Mouse (Mus musculus) forebrain, embryonic 16.5 days (tissue): ENCODE measurements at regions not wholly inside any gene's neighbourhood (a gene's known extent, or its start where the extent isn't known, plus 50 kb on each side); places are given as distances from the start of the nearest gene placed in this dataset.

Experiments
- ATAC-seq: fragments of 200-750 bp; cut with Nextera tagmentation; 2 replicates; pipeline ENCODE4 v1.8.0; 2017; ENCODE audit warnings: mild to moderate bottlenecking, moderate library complexity
- H3K27ac ChIP-seq: fragments of 300-500 bp; sonication (generic); 2 replicates; pipeline ENCODE4 v1.5.1; 2014; ENCODE audit warnings: low read length, control low read depth
- H3K27me3 ChIP-seq: fragments of 300-500 bp; sonication (generic); replicated peaks from 2 replicates; pipeline ENCODE4 v1.6.1; 2014; ENCODE audit warnings: low read length; ENCODE audit not compliant: control insufficient read depth, insufficient read depth
- H3K36me3 ChIP-seq: fragments of 300-500 bp; sonication (generic); 2 replicates; pipeline ENCODE4 v1.6.1; 2014; ENCODE audit not compliant: control insufficient read depth, insufficient read depth
- H3K4me1 ChIP-seq: fragments of 300-500 bp; sonication (generic); replicated peaks from 2 replicates; pipeline ENCODE4 v1.6.1; 2014; ENCODE audit warnings: low read length; ENCODE audit not compliant: control insufficient read depth, insufficient read depth
- H3K4me2 ChIP-seq: fragments of 300-500 bp; sonication (generic); 2 replicates; pipeline ENCODE4 v1.6.1; 2014; ENCODE audit warnings: mild to moderate bottlenecking, low read length, control low read depth
- H3K4me3 ChIP-seq: fragments of 300-500 bp; sonication (generic); replicated peaks from 2 replicates; pipeline ENCODE4 v1.5.1; 2014; ENCODE audit warnings: mild to moderate bottlenecking, low read length, control low read depth
- H3K9ac ChIP-seq: fragments of 300-500 bp; sonication (generic); replicated peaks from 2 replicates; pipeline ENCODE4 v1.6.1; 2014; ENCODE audit warnings: low read depth, low read length, control low read depth
- H3K9me3 ChIP-seq: fragments of 300-500 bp; sonication (generic); 2 replicates; pipeline ENCODE4 v1.6.1; 2016; ENCODE audit warnings: low read length; ENCODE audit not compliant: control insufficient read depth
- WGBS: fragments of 180-500 bp; shearing (Covaris S2); extraction: QIAGEN DNeasy Blood & Tissue Kit; methylation state at CpG from one replicate; pipeline ENCODE4 v1.1.7; 2014; 5-methylcytosine and 5-hydroxymethylcytosine counted together

- H3K27me3 ChIP-seq = no peaks in the 10 kb centered on the region
- no peak overlapping the region for H3K9ac ChIP-seq
- peak; percentile 91 for ATAC-seq
- peaks cover 16% of the 10 kb centered on the region for H3K9me3 ChIP-seq
- H3K4me3 ChIP-seq = no peak overlapping the region
- H3K4me2 ChIP-seq = peak overlapping the region; percentile 30
- peaks cover 15% of the 10 kb centered on the region for H3K4me1 ChIP-seq
- WGBS = 7% methylated on average over 12 of the region's 12 CpGs
- no peaks in the 10 kb centered on the region for H3K36me3 ChIP-seq
- peak overlapping the region; percentile 89 for H3K27ac ChIP-seq
Observed at GRCm38 (mm10) chr12:105898580-105899293, 111.3 kb upstream of the Vrk1 start.

DNA sequence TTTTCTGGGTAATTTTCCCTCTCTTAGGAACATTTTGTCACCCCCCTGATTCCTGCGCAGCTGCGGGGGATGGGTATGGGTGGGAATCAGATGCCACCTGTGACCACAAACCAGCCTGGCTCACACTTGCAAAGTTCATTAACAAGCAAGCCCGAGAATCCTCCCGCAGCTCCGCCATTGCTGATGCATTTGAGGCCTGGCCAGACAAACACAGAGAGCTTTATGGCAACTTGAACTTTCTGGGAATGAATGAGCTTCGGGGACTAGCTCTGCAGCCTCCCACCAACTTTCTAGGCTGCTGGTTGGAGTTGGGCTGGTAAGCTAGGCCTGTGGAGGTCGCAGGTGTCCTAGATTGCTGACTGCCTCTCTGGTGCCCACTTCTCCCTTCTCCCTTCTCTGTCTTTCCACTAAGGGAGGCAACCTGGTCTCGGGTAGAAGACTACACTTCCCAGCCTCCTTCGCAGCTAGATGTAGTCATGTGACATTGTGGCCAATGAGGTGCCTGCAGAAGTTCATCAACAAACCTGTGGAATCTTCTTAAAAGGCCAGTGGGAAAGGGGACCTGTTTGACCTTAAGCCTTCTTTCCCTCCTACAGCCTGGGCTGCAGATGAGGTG is 110.6 kb upstream of the Vrk1 start:
- Histone ChIP-seq H3K27ac (peak overlapping the region; percentile 89), H3K4me3 (no peak overlapping the region), H3K4me1 (peaks cover 19% of the 10 kb centered on the region), H3K9me3 (peaks cover 16% of the 10 kb centered on the region), H3K4me2 (peak overlapping the region; percentile 30), H3K36me3 (no peaks in the 10 kb centered on the region), H3K9ac (no peak overlapping the region), H3K27me3 (no peaks in the 10 kb centered on the region)
- WGBS = 15% methylated on average over 9 of the region's 9 CpGs
- peak; percentile 72 for ATAC-seq

- Histone ChIP-seq H3K4me3 (no peak overlapping the region), H3K9ac (no peak overlapping the region), H3K36me3 (no peaks in the 10 kb centered on the region), H3K27me3 (no peaks in the 10 kb centered on the region), H3K4me2 (no peak overlapping the region), H3K9me3 (peaks cover 8% of the 10 kb centered on the region), H3K27ac (peak overlapping the region; percentile 89), H3K4me1 (peaks cover 30% of the 10 kb centered on the region)
- no peak for ATAC-seq
- WGBS = 94% methylated on average over 6 of the region's 6 CpGs
Observed at GRCm38 (mm10) chr12:105900479-105900878, 109.5 kb upstream of the Vrk1 start.

DNA sequence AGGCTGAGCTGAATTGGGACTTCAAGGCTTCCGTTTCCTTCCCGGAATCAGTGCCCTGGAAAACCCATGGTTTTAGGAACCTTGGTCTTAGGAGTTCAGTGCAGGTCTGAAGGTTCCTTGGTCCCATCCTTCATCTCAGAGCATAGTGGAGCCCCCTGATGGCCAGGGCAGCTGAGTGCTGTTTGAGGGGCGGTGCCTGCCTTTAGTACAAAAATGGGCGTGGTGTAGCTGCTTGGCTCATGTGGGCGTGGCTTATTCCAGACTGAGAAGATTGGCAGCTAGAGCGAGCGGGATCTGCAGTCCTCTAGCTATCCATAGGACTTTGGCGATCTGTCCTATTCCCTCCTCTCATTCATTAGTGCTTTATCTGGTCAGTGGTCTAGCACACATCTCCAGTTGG is 107.0 kb upstream of the Vrk1 start:
- WGBS = 62% methylated on average over 8 of the region's 8 CpGs
- ATAC-seq = no peak
- Histone ChIP-seq H3K4me3 (no peak overlapping the region), H3K9me3 (no peaks in the 10 kb centered on the region), H3K27me3 (no peaks in the 10 kb centered on the region), H3K27ac (no peak overlapping the region), H3K4me2 (no peak overlapping the region), H3K36me3 (no peaks in the 10 kb centered on the region), H3K4me1 (peaks cover 36% of the 10 kb centered on the region), H3K9ac (no peak overlapping the region)

DNA sequence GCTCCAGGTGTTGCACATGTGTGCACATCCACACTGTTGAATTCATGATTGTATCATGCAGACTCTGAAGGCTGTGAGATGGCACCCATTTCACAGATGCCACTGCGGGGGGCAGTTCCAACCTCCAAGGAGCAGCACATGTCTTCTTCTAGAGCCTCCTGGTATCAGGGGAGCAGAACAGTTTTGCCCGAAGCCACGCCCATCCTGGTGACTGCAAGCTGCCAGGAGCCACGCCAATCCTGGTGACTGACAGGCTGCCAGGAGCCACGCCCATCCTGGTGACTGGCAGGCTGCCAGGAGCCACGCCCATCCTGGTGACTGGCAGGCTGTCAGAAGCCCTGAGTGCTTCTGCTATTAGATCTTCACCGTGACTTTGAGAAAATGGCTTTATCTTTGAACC is 103.4 kb upstream of the Vrk1 start:
- Histone ChIP-seq H3K9me3 (no peaks in the 10 kb centered on the region), H3K9ac (no peak overlapping the region), H3K4me1 (peaks cover 21% of the 10 kb centered on the region), H3K4me3 (no peak overlapping the region), H3K4me2 (no peak overlapping the region), H3K27me3 (no peaks in the 10 kb centered on the region), H3K27ac (no peak overlapping the region), H3K36me3 (no peaks in the 10 kb centered on the region)
- peak; percentile 41 for ATAC-seq
- 21% methylated on average over 7 of the region's 7 CpGs for WGBS

GRCm38 (mm10) chr12:105907851-105908620 is 102.0 kb upstream of the Vrk1 start:
- Histone ChIP-seq H3K9me3 (no peaks in the 10 kb centered on the region), H3K27me3 (no peaks in the 10 kb centered on the region), H3K4me1 (peaks cover 21% of the 10 kb centered on the region), H3K4me2 (no peak overlapping the region), H3K27ac (no peak overlapping the region), H3K4me3 (no peak overlapping the region), H3K36me3 (no peaks in the 10 kb centered on the region), H3K9ac (no peak overlapping the region)
- ATAC-seq = no peak
- WGBS = 66% methylated on average over 13 of the region's 13 CpGs

DNA sequence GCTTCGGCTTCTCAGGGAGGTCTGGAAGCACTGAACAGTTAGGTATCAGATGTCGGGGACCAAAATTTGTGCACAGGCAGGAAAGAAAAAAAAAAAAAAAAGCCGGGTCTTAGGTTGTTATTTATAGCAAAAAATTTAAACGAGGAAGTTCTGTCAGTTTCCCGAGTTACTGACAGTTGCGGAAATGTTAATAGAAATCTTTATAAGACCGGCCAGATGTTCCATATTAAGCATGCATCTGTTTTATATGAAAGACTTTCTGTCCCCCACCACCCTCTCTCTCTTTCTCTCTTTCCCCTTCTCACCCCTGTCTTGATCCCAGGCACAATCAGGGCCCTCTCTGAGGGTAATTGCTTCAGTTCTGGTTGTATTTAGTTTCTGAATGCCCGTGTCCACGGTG is 98.5 kb upstream of the Vrk1 start:
- no peak overlapping the region for H3K4me3 ChIP-seq
- no peaks in the 10 kb centered on the region for H3K36me3 ChIP-seq
- 65% methylated on average over 9 of the region's 9 CpGs for WGBS
- no peaks in the 10 kb centered on the region for H3K9me3 ChIP-seq
- no peak overlapping the region for H3K9ac ChIP-seq
- 0 out of 2 replicates have a peak, but pooled peaks cover 5% of the 10 kb centered on the region for H3K4me1 ChIP-seq
- H3K27me3 ChIP-seq = no peaks in the 10 kb centered on the region
- H3K4me2 ChIP-seq = no peak overlapping the region
- ATAC-seq = no peak
- no peak overlapping the region for H3K27ac ChIP-seq

- Histone ChIP-seq H3K9me3 (no peaks in the 10 kb centered on the region), H3K4me1 (peaks cover 11% of the 10 kb centered on the region), H3K36me3 (no peaks in the 10 kb centered on the region), H3K4me3 (no peak overlapping the region), H3K4me2 (0 out of 2 replicates have a peak overlapping the region, but pooled peaks have one; percentile 1), H3K27ac (peak overlapping the region; percentile 60), H3K27me3 (no peaks in the 10 kb centered on the region), H3K9ac (no peak overlapping the region)
- peak; percentile 91 for ATAC-seq
- WGBS = 26% methylated on average over 10 of the region's 10 CpGs
Observed at GRCm38 (mm10) chr12:105917388-105917963, 92.6 kb upstream of the Vrk1 start.

- WGBS = 81% methylated on average over 12 of the region's 12 CpGs
- Histone ChIP-seq H3K27me3 (no peaks in the 10 kb centered on the region), H3K4me3 (no peak overlapping the region), H3K4me1 (peaks cover 11% of the 10 kb centered on the region), H3K27ac (no peak overlapping the region), H3K9me3 (no peaks in the 10 kb centered on the region), H3K9ac (no peak overlapping the region), H3K4me2 (no peak overlapping the region), H3K36me3 (no peaks in the 10 kb centered on the region)
- no peak for ATAC-seq
Observed at GRCm38 (mm10) chr12:105918775-105919174, 91.3 kb upstream of the Vrk1 start.
